Mouse (Mus musculus) lung, adult 2 months (tissue): ENCODE results near the gene Padi3.

ENCODE experiments used
- CTCF ChIP-seq: fragments of 200-500 bp; IDR thresholded peaks from 2 replicates; pipeline ENCODE4 v1.5.1; 2011; ENCODE audit warnings: mild to moderate bottlenecking, low read length, control low read depth; ENCODE audit not compliant: insufficient read depth
- POLR2A ChIP-seq: fragments of 200-500 bp; IDR thresholded peaks from 2 replicates; pipeline ENCODE4 v1.6.1; 2011; ENCODE audit warnings: low read depth, mild to moderate bottlenecking, control low read depth, low read length, borderline replicate concordance; ENCODE audit errors: extremely low read depth

GRCm38 (mm10) chr4:140835682-140836081, 25.2 kb upstream of the Padi3 start:
- no peak for TF ChIP-seq POLR2A
- TF ChIP-seq CTCF: no peak
